Mouse (Mus musculus) cerebellum, adult 9-11 months (tissue): ENCODE results near the gene Troap.

Source experiments
- DNase-seq: peaks from one replicate; pipeline ENCODE4 v3.0.0; 2022

The Troap gene

GRCm38 (mm10) chr15:99074019-99074599 lies at the start of gene Troap:
Troap (plus strand) TSS chr15:99074575.
- no peak for DNase-seq

DNA sequence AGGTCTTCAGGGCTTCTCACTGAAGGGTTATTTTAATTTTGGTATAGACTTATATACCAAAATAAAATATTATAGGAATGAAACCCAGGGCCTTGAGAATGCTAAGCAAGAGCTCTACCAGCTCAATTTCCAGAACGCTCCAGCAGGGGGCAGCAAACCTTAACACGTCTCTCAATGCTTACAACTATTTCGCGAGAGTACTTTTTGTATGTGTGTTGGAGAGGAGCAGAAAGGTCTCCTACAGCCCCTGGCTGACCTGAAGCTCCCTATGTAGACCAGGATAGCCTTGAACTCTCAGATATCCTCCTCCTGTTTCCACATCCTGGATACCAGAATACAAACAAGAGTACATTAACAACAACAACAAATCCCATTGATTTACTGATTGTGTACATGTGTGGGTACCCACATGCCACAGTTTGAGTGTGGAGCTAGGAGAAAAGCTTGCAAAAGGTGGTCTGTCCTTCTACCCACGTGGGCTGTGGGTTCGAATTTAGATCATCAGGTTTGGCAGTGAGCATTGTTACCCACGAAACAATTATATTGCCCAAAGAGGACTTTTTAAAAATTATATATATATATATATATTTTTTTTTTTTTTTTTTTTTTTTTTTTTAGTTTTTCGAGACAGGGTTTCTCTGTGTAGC lies 49.6 kb upstream of the Troap start:
- peak; percentile 38 for DNase-seq

GRCm38 (mm10) chr15:99025414-99025813 lies 49.0 kb upstream of the Troap start:
- no peak for DNase-seq

GRCm38 (mm10) chr15:99026259-99026658 lies 48.1 kb upstream of the Troap start:
- no peak for DNase-seq

GRCm38 (mm10) chr15:99027116-99027515 lies 47.3 kb upstream of the Troap start:
- no peak for DNase-seq

DNA sequence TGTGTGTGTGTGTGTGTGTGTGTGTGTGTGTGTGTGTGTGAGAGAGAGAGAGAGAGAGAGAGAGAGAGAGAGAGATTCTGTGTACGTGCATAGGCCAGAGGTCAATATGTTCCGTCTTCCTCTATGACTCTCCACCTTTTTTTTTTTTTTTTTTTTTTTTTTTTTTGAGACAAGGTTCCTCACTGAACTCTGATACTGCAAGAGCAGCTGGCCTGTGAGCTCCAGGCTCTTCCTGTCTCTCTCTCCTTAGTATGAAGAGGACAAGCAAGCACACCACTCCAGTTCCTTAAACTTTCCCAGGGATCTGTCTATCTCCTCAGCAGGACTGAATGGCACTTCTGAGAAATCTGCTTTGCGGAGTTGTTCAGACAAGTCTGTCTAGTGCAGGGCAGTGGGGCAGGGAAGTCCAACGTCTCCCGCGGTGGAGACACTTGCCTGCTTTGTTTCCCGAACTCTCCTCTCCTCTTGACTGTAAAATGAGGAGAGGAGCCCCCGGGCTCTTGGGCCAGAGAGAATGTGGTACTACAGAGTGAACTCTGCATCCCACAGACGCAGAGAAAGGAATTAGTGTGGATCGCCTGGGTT lies 45.4 kb upstream of the Troap start:
- DNase-seq: no peak

DNA sequence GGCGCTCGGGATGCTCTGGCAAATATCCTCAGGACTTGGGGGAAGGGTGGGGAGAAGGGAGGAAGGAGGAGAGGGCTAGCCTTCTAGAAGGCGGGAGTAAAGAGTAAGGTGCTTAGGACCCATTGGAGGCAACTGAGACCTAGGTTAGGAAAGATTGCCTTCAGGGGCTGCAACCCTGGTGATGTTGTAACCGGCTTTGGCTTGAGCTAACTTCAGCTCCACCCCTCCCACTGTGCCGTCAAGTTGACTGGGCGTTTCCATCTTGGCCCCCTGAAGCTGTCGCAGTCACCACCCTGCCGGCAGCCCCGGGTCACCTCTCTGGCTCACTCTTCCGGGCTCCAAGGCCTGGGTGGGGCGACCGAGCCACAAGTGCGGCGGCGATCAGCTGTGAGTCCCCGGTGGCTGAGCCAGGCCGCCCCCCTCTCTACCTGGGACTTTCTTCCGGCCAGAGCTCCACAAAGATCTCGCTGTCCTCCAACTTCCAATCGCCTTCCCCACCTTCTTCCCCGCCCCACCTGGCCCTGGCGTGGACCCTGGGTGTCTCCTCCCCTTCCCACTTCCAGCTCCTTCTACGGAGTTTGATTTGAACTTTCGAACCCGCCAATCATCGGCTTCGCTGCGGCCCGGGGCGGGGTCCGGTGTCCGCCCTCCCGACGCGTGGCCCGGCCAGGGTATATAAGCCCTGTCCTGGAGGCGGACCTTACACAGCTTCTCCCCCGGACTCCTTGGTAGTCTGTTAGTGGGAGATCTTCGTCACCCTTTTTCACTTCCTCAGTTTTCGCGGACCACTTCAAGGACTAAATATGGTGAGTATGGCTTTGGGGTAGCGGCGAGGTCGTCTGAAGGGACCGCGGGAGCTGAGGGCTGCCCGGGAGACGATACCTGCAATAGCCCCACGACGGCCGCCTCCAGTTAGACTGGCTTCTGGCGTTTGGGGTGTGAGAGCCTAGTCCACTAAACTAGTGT lies 44.5 kb upstream of the Troap start, which contains the start of gene Tuba1c:
Gene Tuba1c, plus strand, starts transcription at position 273 of the 966 bp plus-strand sequence.
- DNase-seq: no peak

DNA sequence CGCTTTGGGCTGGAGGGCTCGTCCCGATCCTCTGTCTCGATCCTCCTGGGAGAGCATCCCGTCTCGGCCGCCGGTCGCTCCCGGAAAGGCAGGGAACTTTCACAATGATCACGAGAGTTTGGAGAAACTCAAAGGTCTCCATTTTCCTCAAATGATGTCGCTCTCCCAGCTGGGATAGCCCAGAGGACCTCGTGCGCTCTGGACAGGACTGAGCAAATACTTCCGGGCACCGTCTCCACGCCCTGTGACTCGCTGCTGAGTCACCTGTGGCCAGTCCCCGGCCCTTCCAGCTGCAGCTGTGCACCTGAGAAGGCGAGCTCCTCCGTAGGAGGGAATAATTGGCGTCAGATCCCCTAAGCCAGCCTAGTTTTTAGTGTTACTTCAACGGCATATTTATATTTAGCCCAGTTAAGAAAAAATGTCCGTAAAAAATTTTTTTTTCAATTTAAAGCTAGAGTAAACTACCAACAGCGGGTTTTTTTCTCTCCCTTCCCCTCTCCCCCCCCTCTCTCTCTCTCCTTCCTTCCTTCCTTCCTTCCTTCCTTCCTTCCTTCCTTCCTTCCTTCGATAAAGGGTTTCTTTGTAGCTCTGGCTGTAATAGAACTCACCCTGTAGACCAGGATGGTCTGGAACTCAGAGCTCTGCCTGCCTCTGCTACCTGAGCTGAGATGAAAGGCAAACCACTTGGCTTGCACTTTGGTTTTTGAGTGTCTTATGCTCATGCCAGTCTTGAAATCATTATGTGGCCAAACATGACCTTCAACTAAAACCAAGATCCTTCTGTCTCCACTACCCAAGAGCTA lies 43.6 kb upstream of the Troap start:
- DNase-seq: no peak

DNA sequence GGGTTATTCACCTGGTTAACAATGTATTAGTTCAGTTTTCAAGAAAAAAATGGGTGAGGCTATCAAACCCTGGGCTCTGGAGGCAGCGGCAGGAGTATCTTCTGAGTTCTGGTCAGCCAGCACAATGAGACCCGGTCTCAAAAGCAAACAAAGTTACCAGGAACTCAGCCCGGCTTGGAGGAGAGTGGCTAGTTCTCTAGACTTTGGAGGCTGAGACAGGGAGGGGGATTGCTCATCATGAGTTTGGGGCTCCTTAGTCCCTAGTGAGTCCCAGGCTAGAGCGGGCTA lies 43.0 kb upstream of the Troap start:
- no peak for DNase-seq

DNA sequence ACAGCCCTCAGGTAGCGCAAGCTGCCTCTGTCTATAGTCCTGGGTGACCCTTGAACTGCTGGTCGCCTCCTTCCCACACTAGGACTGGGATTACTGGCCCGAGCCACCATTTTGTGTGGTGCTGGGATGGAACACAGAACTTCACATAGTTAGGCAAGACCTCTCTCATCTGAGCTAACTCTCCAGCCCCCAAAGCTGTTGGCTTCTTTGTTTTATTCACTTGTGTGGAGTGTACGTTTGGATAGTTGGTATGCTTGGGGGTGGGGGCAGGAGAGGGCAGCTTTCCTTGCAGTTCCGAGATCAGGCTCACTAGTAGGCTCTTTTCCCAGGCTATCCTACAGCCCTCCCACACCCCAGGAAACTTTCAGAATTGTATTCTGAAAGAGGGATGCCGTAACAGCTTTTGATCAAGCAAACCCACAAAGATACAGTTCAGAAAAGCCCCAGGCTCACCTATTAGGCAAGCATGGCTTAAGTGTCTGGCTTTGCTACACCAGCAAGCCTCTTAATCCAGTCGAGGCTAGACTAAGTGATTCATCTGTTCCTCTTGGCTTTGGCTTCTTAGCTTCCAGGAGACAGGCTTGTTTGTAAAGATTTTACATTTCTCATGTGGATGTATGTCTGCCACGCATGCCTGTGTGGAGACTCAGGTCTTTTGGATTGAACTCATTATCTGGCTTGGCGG lies 42.2 kb upstream of the Troap start:
- no peak for DNase-seq

DNA sequence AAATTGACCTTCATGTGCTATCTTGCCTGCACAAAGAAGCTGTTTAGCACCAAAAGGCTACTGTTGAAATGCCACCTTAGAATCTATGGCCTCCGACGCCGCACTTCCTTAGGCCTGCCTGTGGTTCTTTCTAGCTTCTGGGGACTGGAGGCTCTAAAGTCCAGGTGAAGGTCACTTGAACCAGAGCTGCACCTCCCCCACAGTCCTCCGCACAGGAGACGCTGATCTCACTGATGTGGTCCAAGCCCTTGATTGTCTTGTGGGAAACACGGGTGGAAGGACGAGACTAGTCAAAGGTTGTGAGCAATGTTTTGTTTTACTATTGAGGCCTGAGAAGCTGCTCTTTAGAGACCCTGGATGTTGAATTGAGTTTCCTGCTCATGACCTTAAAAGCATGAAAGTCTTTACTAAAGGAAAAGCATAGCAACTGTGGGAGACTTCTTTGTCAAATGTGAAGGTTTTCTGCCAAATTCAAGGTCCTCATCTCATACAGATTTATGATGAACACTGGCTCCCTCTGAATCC lies 41.6 kb upstream of the Troap start:
- no peak for DNase-seq

DNA sequence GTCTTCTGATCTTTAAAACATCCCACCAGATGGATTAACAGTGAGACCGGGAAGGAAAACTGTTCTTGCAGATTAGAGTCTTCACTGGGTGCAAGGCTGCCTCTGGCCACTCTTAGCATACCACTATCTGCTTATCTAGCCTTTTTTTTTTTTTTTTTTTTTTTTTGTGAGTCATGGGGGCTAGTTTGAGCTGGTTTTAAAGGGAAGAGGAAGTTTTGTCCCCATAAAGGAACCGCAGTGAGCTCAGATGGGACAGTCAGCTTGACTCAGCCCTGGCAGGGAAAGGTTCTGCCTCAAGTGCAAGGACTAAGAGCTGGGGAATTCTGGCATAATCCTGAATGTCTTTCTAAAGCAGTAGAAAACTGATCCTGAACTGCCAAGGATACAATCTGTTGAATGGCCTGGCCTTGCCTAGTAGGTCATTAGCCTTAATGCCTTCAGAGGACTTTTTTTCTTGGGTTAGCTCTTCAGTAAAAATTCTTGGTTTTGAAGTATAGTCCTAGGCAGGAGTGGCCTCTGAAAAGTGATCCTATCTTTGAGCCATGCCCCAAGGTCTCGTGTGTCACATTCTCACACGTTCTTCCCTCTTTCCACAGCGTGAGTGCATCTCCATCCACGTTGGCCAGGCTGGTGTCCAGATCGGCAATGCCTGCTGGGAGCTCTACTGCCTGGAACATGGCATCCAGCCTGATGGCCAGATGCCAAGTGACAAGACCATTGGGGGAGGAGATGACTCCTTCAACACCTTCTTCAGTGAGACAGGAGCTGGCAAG lies 40.7 kb upstream of the Troap start:
- peak; percentile 29 for DNase-seq

DNA sequence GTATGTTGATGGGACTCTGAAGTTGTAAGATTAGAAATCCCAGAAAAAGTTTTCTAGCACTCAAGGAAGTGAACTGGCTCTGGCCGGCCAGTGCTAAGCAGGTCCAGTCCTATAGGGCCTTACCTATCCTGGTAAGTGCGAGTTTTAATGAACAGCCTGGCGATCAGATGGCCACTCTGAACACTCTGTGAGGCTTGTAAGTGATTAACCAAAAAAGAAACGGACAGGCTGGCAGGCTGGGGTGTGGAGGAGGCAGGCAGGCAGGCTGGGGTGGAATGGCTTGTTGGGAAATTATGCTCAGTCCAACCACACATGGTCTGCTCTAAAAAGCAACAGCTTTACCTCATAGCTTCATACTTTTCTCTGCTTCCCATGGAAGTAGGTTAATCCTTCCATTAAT lies 38.9 kb upstream of the Troap start:
- no peak for DNase-seq

GRCm38 (mm10) chr15:99036249-99036905 lies 38.0 kb upstream of the Troap start:
- DNase-seq: no peak

GRCm38 (mm10) chr15:99038025-99038424 lies 36.4 kb upstream of the Troap start:
- DNase-seq: no peak

GRCm38 (mm10) chr15:99038797-99039196 lies 35.6 kb upstream of the Troap start:
- no peak for DNase-seq

DNA sequence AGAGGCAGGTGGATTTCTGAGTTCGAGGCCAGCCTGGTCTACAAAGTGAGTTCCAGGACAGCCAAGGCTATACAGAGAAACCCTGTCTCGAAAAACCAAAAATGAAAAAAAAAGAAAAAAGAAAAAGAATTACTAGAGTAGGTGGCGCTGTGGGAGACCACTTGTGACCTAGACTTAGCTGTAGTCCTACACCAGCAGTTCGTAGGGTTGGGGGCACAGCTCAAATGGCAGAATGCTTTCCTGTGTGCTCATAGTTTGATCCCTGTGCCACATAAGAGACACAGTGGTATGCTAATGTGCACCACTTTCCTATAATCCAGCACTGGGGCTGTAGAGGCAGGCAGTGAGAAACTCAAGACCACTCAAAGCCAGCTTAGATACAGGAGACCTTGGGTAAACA lies 35.1 kb upstream of the Troap start:
- DNase-seq: no peak

GRCm38 (mm10) chr15:99039996-99040919 lies 34.1 kb upstream of the Troap start:
- DNase-seq: no peak
